Mouse (Mus musculus) stomach, postnatal 0 days (tissue): ENCODE measurements around the gene Pex10.

Source experiments
- CTCF ChIP-seq: IDR thresholded peaks from 2 replicates; pipeline ENCODE4 v1.5.1; 2016; ENCODE audit warnings: antibody characterized with exemption, low read depth, mild to moderate bottlenecking, moderate library complexity
- EP300 ChIP-seq: optimal IDR thresholded peaks from 2 replicates; pipeline ENCODE3; 2016; ENCODE audit warnings: antibody characterized with exemption

GRCm38 (mm10) chr4:155066834-155067522, at the start of gene Pex10:
- TF ChIP-seq CTCF (no peak), EP300 (no peak)
